Mouse (Mus musculus) embryonic facial prominence, embryonic 12.5 days (tissue): ENCODE results near the gene Gnaq. TPM values are rescaled to one million over a fixed set of nuclear protein-coding genes. Genes with fewer than 3 reads are reported as not detected.

ENCODE experiments used
- ATAC-seq: fragments of 200-750 bp; cut with Nextera tagmentation; 2 replicates; pipeline ENCODE4 v1.8.0; 2017; ENCODE audit not compliant: insufficient number of reproducible peaks, insufficient read depth, low FRiP score, low TSS enrichment
- H3K27ac ChIP-seq: fragments of 300-500 bp; sonication (generic); 2 replicates; pipeline ENCODE4 v1.5.1; 2016; ENCODE audit warnings: mild to moderate bottlenecking
- H3K27me3 ChIP-seq: fragments of 300-500 bp; sonication (generic); 2 replicates; pipeline ENCODE4 v1.6.1; 2016; ENCODE audit warnings: mild to moderate bottlenecking, moderate library complexity
- H3K36me3 ChIP-seq: fragments of 300-500 bp; sonication (generic); 2 replicates; pipeline ENCODE4 v1.6.1; 2016; ENCODE audit warnings: mild to moderate bottlenecking
- H3K4me1 ChIP-seq: fragments of 300-500 bp; sonication (generic); 2 replicates; pipeline ENCODE4 v1.6.1; 2016
- H3K4me2 ChIP-seq: fragments of 300-500 bp; sonication (generic); replicated peaks from 2 replicates; pipeline ENCODE4 v1.6.1; 2016; ENCODE audit warnings: mild to moderate bottlenecking, moderate library complexity
- H3K4me3 ChIP-seq: fragments of 300-500 bp; sonication (generic); 2 replicates; pipeline ENCODE4 v1.5.1; 2016; ENCODE audit warnings: mild to moderate bottlenecking
- H3K9ac ChIP-seq: fragments of 300-500 bp; sonication (generic); 2 replicates; pipeline ENCODE4 v1.6.1; 2016; ENCODE audit warnings: mild to moderate bottlenecking, moderate library complexity
- H3K9me3 ChIP-seq: fragments of 300-500 bp; sonication (generic); 2 replicates; pipeline ENCODE4 v1.6.1; 2016; ENCODE audit warnings: mild to moderate bottlenecking, moderate library complexity
- WGBS: fragments of 180-500 bp; shearing (Covaris S2); methylation state at CpG from one replicate; pipeline ENCODE4 v1.1.7; 2016; 5-methylcytosine and 5-hydroxymethylcytosine counted together
- polyA plus RNA-seq: library from polyadenylated mRNA; unstranded; fragments of >200 nt; fragmentation: Nextera tagmentation; extraction: Ambion mirVana; gene quantifications from 2 replicates; pipeline ENCODE4 v1.2.1, GENCODE M21; 2016

The Gnaq gene
- polyA plus RNA-seq, 1 experiment from 2014 or later: 28.9 TPM

- 84% methylated on average over 10 of the region's 10 CpGs for WGBS
- no peak for ATAC-seq
- H3K4me2 ChIP-seq: no peak overlapping the region
Observed at GRCm38 (mm10) chr19:16327401-16328073, 194.9 kb downstream of the Gnaq start.

DNA sequence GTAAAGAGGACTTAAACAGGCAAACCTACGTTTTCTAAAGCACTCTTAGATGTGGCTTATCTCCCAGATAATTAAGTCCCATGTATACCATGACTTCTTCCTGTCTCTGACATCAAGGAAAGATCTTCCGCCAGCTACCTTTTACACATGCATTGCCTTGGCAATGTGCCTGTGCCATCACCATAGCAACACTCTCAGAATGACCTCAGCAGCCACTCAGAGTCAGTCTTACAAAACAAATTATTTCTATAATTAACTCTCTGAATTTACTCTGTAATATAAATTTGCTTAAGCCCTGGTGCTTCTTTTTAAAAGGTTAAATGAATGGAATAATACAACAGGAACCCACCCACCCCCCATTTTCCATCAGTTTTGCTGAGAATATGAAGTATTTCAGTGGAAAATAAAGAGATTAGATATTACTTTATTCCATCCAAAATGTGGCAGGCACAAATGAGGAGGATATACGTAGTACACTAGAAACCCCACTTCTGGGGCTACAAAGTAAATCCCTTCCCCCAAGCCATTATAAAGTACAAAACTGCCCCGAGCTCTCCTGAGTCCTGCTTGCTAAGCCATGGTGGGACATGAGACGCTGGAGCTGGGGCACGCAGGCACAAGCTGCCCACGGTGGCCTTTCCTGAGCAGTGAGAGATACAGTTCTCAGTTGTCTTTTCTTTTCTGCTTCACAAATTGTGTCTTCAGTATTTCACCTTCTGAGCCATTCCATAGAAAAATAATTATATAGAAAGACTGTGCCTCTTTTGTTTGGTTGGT lies 195.6 kb downstream of the Gnaq start:
- no peak overlapping the region for H3K27ac ChIP-seq
- ATAC-seq: no peak

More at GRCm38 (mm10) chr19:16327401-16328073, 194.9 kb downstream of the Gnaq start:
- Histone ChIP-seq H3K9ac (no peak overlapping the region), H3K4me1 (peaks cover 15% of the 10 kb centered on the region), H3K27me3 (no peaks in the 10 kb centered on the region), H3K4me3 (no peak overlapping the region), H3K36me3 (no peaks in the 10 kb centered on the region), H3K9me3 (no peaks in the 10 kb centered on the region), H3K27ac (0 out of 2 replicates have a peak overlapping the region, but pooled peaks have one; percentile 11)

GRCm38 (mm10) chr19:16329056-16329455 lies 196.4 kb downstream of the Gnaq start:
- H3K4me3 ChIP-seq: no peak overlapping the region
- H3K4me1 ChIP-seq: peaks cover 15% of the 10 kb centered on the region
- no peaks in the 10 kb centered on the region for H3K9me3 ChIP-seq
- H3K27ac ChIP-seq: no peak overlapping the region
- H3K36me3 ChIP-seq: 0 out of 2 replicates have a peak, but pooled peaks cover 3% of the 10 kb centered on the region
- no peaks in the 10 kb centered on the region for H3K27me3 ChIP-seq
- no peak overlapping the region for H3K4me2 ChIP-seq
- no peak overlapping the region for H3K9ac ChIP-seq
- no peak for ATAC-seq

More for the DNA sequence above, 195.6 kb downstream of the Gnaq start:
- Histone ChIP-seq H3K4me3 (no peak overlapping the region), H3K9me3 (no peaks in the 10 kb centered on the region), H3K4me1 (peaks cover 15% of the 10 kb centered on the region), H3K36me3 (0 out of 2 replicates have a peak, but pooled peaks cover under 1% of the 10 kb centered on the region), H3K9ac (no peak overlapping the region), H3K4me2 (no peak overlapping the region), H3K27me3 (no peaks in the 10 kb centered on the region)
- WGBS: 68% methylated on average over 7 of the region's 7 CpGs

DNA sequence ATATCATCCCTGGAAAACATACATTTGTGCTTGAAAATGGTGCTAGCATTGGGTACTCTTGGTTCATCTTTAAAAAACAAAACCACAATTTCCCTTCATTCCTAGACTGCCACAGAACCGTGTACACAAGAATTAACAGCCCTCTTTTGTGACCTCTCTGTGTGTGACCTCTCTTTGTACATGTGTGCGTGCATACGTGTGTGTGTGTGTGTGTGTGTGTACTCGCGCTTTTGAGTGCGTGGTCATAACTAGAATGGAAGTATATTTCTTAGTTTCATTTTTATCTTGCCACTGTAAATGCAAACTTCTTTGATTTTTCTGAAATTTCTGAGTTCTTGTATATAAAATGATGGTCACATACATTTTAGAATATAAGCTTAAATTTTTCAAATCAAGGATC lies 197.0 kb downstream of the Gnaq start:
- Histone ChIP-seq H3K4me2 (no peak overlapping the region), H3K4me3 (no peak overlapping the region), H3K4me1 (peaks cover 15% of the 10 kb centered on the region), H3K9ac (no peak overlapping the region), H3K27ac (no peak overlapping the region), H3K9me3 (no peaks in the 10 kb centered on the region), H3K27me3 (no peaks in the 10 kb centered on the region), H3K36me3 (0 out of 2 replicates have a peak, but pooled peaks cover 3% of the 10 kb centered on the region)
- no peak for ATAC-seq
- WGBS: 89% methylated on average over 6 of the region's 6 CpGs

GRCm38 (mm10) chr19:16330161-16330560 lies 197.5 kb downstream of the Gnaq start:
- 92% methylated on average over 7 of the region's 7 CpGs for WGBS
- no peaks in the 10 kb centered on the region for H3K27me3 ChIP-seq

DNA sequence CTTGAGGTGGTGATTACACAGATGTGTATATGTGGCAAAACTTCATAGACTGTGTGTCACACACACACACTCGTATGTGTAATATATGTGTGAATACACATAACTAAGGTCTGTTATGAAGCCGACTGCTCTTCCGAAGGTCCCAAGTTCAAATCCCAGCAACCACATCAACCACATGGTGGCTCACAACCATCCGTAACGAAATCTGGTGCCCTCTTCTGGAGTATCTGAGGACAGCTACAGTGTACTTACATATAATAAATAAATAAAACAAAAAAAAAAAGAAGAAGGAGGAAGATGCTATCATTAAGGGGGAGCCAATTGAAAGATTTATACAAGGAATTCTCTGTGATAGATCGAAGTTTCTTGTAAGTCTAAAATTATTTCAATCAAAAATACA lies 198.4 kb downstream of the Gnaq start:
- no peak overlapping the region for H3K27ac ChIP-seq
- 93% methylated on average over 6 of the region's 6 CpGs for WGBS
- no peak overlapping the region for H3K4me3 ChIP-seq
- H3K4me1 ChIP-seq: peaks cover 8% of the 10 kb centered on the region
- H3K9me3 ChIP-seq: no peaks in the 10 kb centered on the region
- H3K27me3 ChIP-seq: no peaks in the 10 kb centered on the region
- H3K4me2 ChIP-seq: no peak overlapping the region
- ATAC-seq: no peak
- H3K9ac ChIP-seq: no peak overlapping the region
- peaks cover 9% of the 10 kb centered on the region; the same call in 1 of the 2 replicates for H3K36me3 ChIP-seq

More at GRCm38 (mm10) chr19:16330161-16330560, 197.5 kb downstream of the Gnaq start:
- no peak for ATAC-seq
- Histone ChIP-seq H3K4me1 (peaks cover 15% of the 10 kb centered on the region), H3K4me2 (no peak overlapping the region), H3K36me3 (peaks cover 6% of the 10 kb centered on the region; the same call in 1 of the 2 replicates), H3K4me3 (no peak overlapping the region), H3K9ac (no peak overlapping the region), H3K27ac (no peak overlapping the region), H3K9me3 (no peaks in the 10 kb centered on the region)

GRCm38 (mm10) chr19:16337866-16338530 lies 205.4 kb downstream of the Gnaq start:
- Histone ChIP-seq H3K27me3 (no peaks in the 10 kb centered on the region), H3K9ac (no peak overlapping the region), H3K4me2 (no peak overlapping the region), H3K4me3 (no peak overlapping the region), H3K9me3 (no peaks in the 10 kb centered on the region), H3K36me3 (peaks cover 9% of the 10 kb centered on the region; the same call in 1 of the 2 replicates), H3K4me1 (no peaks in the 10 kb centered on the region), H3K27ac (0 out of 2 replicates have a peak overlapping the region, but pooled peaks have one; percentile 42)
- ATAC-seq: no peak
- WGBS: 81% methylated on average over 9 of the region's 9 CpGs

DNA sequence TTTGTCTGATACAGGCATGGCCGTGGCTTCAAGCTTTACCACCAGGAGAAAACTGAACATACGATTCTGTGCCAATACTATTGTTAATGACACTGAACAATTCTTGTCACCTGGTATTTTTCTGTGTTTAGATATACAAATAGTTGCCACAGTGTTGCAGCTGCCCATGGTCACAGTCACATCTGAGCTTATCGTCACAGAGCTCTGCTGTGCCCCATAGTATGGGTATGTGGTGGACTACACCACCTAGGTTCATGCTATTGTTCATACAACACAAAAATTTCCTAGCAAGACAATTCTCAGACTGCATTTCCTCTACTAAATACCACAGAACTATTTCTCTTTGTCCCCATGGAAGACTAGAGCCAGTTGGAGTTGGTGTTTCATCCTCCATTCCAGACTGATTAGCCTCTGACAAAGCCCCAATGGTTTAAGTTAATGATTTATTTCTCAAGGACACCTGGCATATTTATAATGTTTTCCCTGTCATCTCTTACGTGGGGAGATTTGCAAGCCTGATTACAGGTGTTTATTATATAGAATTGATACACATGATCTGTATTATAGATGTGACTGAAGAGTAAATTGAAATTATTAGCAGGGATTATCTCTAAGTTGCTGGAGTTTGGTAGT lies 207.4 kb downstream of the Gnaq start:
- Histone ChIP-seq H3K4me3 (no peak overlapping the region), H3K9me3 (no peaks in the 10 kb centered on the region), H3K4me1 (no peaks in the 10 kb centered on the region), H3K27ac (no peak overlapping the region), H3K9ac (no peak overlapping the region), H3K36me3 (peaks cover 8% of the 10 kb centered on the region; the same call in 1 of the 2 replicates), H3K27me3 (no peaks in the 10 kb centered on the region), H3K4me2 (no peak overlapping the region)
- no peak for ATAC-seq
- WGBS: 92% methylated on average over 4 of the region's 4 CpGs

DNA sequence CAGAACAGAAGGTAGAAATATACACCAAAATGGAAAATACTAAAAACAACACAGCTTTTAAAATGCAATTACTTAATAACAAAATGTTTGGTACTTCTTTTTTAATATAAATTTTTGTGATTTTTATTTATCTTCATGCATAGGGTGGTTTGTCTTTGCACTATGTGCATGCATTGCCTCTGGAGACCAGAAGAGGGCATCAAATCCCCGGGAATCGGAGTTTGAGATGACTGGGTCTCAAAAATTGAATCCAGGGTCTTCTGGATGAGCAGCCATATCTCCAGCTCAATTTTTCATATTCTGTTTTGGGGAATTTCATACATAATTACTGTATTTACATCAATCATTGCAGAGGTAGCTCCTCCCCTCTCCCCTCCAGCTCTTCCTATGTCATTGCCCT lies 210.1 kb downstream of the Gnaq start:
- ATAC-seq: no peak
- Histone ChIP-seq H3K27me3 (no peaks in the 10 kb centered on the region), H3K27ac (no peak overlapping the region), H3K4me1 (no peaks in the 10 kb centered on the region), H3K4me3 (no peak overlapping the region), H3K9ac (no peak overlapping the region), H3K36me3 (0 out of 2 replicates have a peak, but pooled peaks cover 8% of the 10 kb centered on the region), H3K9me3 (no peaks in the 10 kb centered on the region), H3K4me2 (no peak overlapping the region)
- 52% methylated on average over 2 of the region's 2 CpGs for WGBS

- WGBS: 91% methylated on average over 2 of the region's 2 CpGs
- H3K27ac ChIP-seq: no peak overlapping the region
- H3K36me3 ChIP-seq: 0 out of 2 replicates have a peak, but pooled peaks cover 8% of the 10 kb centered on the region
- H3K4me2 ChIP-seq: no peak overlapping the region
- H3K9ac ChIP-seq: no peak overlapping the region
- H3K27me3 ChIP-seq: no peaks in the 10 kb centered on the region
- no peaks in the 10 kb centered on the region for H3K9me3 ChIP-seq
- no peak overlapping the region for H3K4me3 ChIP-seq
- no peak for ATAC-seq
- H3K4me1 ChIP-seq: no peaks in the 10 kb centered on the region
Observed at GRCm38 (mm10) chr19:16345516-16345915, 212.9 kb downstream of the Gnaq start.

GRCm38 (mm10) chr19:16347037-16347436 lies 214.4 kb downstream of the Gnaq start:
- no peaks in the 10 kb centered on the region for H3K4me1 ChIP-seq
- no peak overlapping the region for H3K9ac ChIP-seq
- H3K27me3 ChIP-seq: no peaks in the 10 kb centered on the region
- WGBS: 92% methylated on average over 3 of the region's 3 CpGs
- H3K36me3 ChIP-seq: 0 out of 2 replicates have a peak, but pooled peaks cover 8% of the 10 kb centered on the region
- H3K4me3 ChIP-seq: no peak overlapping the region
- H3K4me2 ChIP-seq: no peak overlapping the region
- ATAC-seq: no peak
- H3K9me3 ChIP-seq: no peaks in the 10 kb centered on the region
- H3K27ac ChIP-seq: no peak overlapping the region
